Mouse (Mus musculus) layer of hippocampus, postnatal 10 days (tissue): ENCODE measurements around the gene Cpeb1. TPM values are rescaled to one million over a fixed set of nuclear protein-coding genes. Genes with fewer than 3 reads are reported as not detected.
A peak's percentile ranks its signal among the peaks of the same experiment; 100 is the strongest.

ENCODE experiments used
- DNase-seq, 2 experiments: peaks; one replicate each; pipeline ENCODE4 v3.0.0; 2021; ENCODE audit warnings: low spot score in 2 of 2
- total RNA-seq, 2 experiments: library from RNA; stranded (reverse); gene quantifications; 2 replicates each; pipeline ENCODE4 v1.2.3; 2021

The Cpeb1 gene
- total RNA-seq, 2 experiments from 2014 or later, result 37.5 to 43.0 TPM

GRCm38 (mm10) chr7:81331851-81332250, 123.4 kb downstream of the Cpeb1 start:
- DNase-seq, result no peak

GRCm38 (mm10) chr7:81330767-81331166, 124.5 kb downstream of the Cpeb1 start:
- no peak for DNase-seq

GRCm38 (mm10) chr7:81327661-81328060, 127.6 kb downstream of the Cpeb1 start:
- DNase-seq, result no peak

- no peak for DNase-seq
Measured at GRCm38 (mm10) chr7:81326859-81327258, 128.4 kb downstream of the Cpeb1 start.

GRCm38 (mm10) chr7:81326043-81326442, 129.2 kb downstream of the Cpeb1 start:
- no peak for DNase-seq

- DNase-seq, result no peak
Measured at GRCm38 (mm10) chr7:81321776-81322175, 133.5 kb downstream of the Cpeb1 start.

GRCm38 (mm10) chr7:81319749-81320148, 135.5 kb downstream of the Cpeb1 start:
- DNase-seq, result no peak

GRCm38 (mm10) chr7:81315583-81315982, 139.7 kb downstream of the Cpeb1 start:
- DNase-seq, result no peak

GRCm38 (mm10) chr7:81311581-81311980, 143.7 kb downstream of the Cpeb1 start:
- no peak for DNase-seq

GRCm38 (mm10) chr7:81311130-81311529, 144.1 kb downstream of the Cpeb1 start:
- DNase-seq, result no peak

- DNase-seq, result no peak
Measured at GRCm38 (mm10) chr7:81309247-81309646, 146.0 kb downstream of the Cpeb1 start.

GRCm38 (mm10) chr7:81307735-81308134, 147.5 kb downstream of the Cpeb1 start:
- DNase-seq, result peak; percentile 19 to 24

- DNase-seq, result no peak
Measured at GRCm38 (mm10) chr7:81304675-81305074, 150.6 kb downstream of the Cpeb1 start.

- no peak for DNase-seq
Measured at GRCm38 (mm10) chr7:81304100-81304499, 151.2 kb downstream of the Cpeb1 start.

- DNase-seq, result no peak
Measured at GRCm38 (mm10) chr7:81303682-81304081, 151.6 kb downstream of the Cpeb1 start.

GRCm38 (mm10) chr7:81301323-81301722, 153.9 kb downstream of the Cpeb1 start:
- DNase-seq, result no peak

GRCm38 (mm10) chr7:81298206-81298605, 157.1 kb downstream of the Cpeb1 start:
- DNase-seq, result no peak

Other genes starting within 250 kb of the Cpeb1 start
- 1 to 10 TPM; 2.7 to 3.2 TPM for gene Pde8a, start 241.9 kb downstream of the Cpeb1 start, total RNA-seq
- gene Rps17, start 110.2 kb downstream of the Cpeb1 start, total RNA-seq, result 100 to 1,000 TPM; 682 to 705 TPM
- 100 to 1,000 TPM; 150 to 154 TPM for gene Ap3b2, start 38.5 kb upstream of the Cpeb1 start, total RNA-seq
- not detected for gene BC048679, start 42.8 kb upstream of the Cpeb1 start, total RNA-seq
- gene Fsd2, start 111.5 kb upstream of the Cpeb1 start, total RNA-seq, result under 1 TPM; 0.11 to 0.25 TPM
- gene Whamm, start 115.8 kb upstream of the Cpeb1 start, total RNA-seq, result 10 to 100 TPM; 15.3 to 19.9 TPM